Mouse (Mus musculus) CH12F3 (cell line): ENCODE measurements around the gene Cd83.

Source experiments
- in situ Hi-C: fragments of 300-500 bp; cut with MboI; formaldehyde crosslinking; loops from 2 replicates; pipeline ENCODE4 v1.14.3; 2020; ENCODE audit warnings: low sequenced_read_pairs

Gene Cd83

DNA sequence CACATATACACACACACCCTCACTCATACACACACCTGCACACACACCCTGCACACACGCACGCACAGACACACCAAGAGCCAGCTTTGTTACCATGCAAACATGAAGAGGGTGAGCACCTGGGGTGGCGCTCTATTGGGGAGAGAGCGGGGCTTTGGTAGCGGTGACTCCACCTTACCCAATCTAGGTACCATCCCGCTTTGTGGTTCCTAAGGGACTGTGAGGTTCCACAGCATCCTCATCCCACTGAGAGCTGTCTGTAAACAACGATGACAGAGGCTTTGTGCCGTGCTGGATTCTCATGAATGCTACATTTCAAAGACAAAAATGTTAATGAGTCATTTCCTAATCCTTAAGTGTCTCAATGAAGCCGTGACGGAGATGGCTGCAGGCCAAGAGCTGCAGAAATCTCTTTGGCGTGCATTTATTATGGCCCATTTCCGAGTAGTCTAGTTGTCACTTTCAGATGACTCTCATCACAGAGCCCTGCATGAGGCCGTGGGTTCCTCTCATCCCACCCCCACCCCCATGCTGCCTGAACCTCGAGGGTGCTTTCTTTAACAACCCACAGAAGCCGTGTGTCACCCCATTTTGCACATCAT lies 10.5 kb upstream of the Cd83 start:
- in situ Hi-C loops: no loop called here

DNA sequence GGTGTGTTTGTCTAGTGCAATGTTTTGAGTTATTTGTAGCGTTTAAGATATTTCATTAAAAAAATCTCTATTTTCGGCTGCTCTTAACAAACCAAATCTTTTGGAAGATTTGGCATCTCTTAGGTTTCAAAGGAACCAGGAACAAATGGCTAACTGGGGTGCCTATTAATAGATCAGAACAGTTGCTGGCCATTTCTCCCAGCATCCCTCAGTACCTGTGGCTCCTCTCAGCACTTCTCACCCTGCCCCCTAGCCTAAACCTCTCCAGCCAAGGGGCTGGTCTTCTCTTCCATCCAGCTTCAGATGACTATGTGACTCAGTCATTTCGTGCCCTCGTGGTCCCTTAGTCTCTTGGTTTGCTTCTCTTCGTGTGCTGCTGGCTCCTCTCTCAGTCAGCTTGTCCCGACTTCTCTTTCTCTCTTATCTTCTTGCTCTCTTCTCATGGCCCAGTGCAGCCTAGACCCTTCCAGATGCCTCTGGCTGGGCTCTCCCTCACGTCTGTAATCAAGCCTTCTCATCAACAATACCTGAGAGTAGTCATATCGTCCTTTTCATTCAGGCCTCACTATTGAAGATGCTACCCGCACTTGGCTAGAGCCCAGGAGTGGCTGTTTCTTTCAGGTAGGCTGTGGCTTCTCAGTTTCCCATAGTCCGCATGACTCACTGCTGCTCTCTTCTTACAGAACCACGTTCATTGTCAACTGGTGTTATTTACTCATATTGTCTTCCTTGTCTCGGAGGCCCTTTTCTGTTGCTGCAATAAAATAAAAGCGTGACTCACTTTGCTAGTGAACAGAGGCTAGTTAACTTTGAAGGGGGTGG lies 9.8 kb upstream of the Cd83 start:
- in situ Hi-C loops: no loop called here

DNA sequence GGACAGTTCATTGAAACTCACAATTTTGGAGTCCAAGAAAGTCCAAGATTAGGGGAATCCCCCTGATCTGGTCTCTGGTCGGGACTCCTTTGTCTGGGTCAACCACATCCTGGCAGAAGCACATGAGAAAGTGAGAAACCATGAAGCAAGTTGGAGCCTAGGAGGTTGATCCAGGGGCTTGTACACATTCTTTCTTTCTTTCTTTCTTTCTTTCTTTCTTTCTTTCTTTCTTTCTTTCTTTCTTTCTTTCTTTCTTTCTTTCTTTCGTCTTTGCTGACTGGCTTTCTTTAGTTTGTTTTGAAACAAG lies 9.2 kb upstream of the Cd83 start:
- in situ Hi-C loops: no loop called here

DNA sequence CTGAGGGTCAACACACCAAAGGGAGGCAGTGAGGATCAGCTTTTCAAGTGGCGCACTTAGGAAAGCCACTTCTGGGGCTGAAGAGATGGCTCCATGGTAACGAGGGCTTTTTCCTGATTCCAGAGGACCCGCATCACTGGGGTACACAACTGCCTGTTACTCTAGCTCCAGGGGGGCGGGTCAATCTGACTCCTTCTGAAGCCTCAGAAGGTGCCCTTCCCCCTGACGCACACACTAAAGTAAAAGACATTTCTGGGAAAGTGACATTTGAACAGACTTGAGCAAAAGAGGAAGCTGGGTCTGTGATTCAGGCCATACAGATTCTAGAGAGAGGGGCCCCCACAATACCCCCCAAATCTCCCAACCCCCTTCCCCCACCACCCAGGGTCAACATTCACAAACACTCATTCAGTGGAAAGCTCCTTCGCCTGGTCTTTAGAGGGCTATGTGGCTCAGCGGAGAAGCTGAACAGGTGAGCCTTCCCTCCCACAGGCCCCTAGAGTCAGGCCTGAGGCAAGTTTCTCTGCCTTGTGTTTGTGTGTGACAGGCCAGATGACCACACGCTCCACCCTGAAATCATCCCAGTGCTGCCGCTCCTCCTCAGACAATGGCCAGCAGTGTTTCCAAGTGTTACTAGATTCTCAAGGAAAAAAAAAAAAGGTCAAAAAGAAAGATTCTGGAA lies 7.1 kb upstream of the Cd83 start:
- in situ Hi-C loops: no loop called here

DNA sequence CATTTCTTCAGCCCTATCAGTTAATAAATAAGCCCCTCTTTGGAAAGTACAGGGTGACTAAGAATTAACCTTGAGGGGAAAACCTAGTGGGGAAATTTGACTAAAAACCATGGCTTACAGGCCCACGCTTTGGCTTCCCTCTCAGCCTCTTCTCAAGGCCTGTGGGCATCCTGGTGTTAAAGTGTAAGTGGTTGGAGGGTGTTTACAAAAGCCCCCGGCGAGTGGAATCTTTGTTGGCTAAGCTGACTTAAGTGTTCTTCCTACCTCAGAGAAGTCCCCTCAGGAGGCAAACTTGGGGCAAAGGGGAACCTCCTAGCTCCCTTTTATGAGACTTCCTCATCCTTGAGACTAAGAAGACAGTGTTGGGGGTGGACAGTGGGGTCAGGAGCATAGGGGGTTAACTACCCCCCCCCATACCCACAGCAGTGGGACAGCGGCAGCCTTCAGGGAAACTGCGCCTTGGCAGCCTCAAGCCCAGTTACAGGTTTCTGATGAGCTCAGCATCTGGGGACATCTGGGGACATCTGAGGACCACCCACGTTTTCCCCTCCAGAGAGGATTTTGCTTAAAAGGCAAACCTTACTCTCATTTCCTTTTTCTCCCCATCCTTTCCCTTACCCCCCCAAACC lies 6.4 kb upstream of the Cd83 start:
- in situ Hi-C loops: no loop called here

DNA sequence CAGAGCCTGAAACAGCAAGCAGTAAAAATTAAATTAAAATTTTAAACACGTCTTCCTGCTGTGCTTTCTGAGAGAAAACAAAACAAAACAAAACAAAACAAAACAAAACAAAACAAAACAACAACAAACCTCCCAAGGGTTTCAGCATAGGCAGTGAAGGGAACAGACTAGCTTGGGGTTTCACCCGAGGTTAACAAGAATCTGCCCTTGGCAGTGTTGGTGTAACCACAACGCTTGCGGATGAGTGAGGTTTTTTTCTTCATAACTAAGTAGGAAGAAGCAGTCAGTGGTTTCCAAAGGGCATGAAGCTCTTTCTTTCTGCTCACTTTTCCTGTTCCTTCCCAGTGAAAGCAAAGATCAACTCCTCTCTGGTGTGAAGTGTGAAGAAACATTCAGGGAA lies 5.6 kb upstream of the Cd83 start:
- in situ Hi-C loops: no loop called here

DNA sequence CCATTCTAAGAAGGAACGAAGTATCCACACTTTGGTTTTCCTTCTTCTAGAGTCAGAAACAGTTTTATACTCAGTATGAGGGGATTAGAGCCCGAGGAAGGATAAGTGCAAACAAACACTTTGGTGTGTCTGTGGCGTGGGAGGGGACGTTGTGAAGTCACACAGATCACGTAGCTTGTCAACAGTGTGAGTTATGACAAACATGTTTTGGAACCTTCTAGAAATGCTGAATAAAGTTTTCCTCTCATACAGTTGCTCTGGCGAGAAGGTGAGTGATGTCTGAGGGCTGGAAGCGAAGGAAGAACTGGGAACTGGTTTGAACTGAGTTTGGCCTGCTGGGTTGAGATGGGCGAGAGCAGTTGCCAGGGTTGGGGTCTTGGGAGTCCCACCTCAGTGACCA lies 4.5 kb upstream of the Cd83 start:
- in situ Hi-C loops: no loop called here

DNA sequence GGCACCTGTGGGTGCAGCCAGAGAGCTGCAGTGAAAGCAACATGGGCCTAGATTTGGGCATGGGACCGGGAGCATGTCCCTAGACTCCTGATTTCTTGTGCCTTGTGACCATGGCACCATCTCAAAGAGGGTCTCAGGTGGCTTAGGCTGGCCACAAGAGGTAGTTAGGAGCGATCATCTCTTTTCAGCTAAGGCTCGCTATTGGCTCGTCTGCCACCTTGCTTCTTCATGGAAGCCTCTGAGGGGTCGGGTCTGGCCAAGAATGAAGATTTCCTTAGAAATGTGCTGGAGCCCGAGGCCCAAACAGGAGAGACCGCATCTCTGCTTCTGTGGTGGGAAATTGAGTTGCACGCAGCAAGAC lies 1.1 kb downstream of the Cd83 start:
- in situ Hi-C loops: no loop called here

DNA sequence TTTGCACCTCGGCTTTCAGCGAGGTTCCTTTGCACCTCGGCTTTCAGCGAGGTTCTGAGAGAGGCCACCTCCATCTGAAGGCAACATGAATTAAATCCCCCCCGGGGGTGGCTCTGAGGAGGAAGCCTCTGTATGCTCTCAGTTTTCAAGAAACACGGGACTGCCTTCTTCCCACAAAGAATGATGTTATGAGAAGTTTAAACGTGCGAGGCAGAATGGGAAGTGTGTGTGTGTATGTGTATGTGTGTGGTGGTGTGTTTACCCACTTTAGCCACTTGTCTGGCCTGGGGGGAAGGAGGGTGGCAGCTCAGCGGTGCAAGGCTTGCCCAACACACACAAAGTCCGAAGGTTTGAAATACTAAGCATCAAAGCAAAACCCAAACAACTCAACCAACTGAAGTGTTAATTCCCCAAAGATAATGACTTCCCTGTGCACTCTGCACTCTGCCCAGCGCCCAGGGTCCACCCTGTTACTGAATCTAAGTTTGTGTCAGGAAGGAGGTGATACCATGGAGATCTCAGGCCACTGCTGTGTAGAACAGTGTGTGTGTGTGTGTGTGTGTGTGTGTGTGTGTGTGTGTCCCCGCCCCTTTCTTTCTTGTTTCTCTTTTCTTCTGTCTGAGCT lies 1.7 kb downstream of the Cd83 start:
- in situ Hi-C loops: no loop called here

DNA sequence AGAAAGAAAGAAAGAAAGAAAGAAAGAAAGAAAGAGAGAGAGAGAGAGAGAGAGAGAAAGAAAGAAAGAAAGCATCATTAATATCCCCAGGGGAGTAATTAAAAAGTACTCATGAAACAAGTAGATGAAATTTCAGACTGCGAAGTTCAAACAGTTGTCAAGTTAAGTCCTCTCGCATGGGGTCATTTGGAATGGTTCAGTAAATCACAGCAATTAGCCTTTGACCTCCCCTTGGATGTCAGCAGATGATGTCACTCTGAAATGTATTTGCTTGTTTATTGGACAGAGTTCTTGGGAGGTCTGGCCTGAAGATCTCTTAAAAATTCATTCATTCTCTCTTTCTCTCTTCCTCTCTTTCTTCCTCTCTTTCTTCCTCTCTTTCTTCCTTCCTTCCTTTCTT lies 2.7 kb downstream of the Cd83 start:
- in situ Hi-C loops: no loop called here

DNA sequence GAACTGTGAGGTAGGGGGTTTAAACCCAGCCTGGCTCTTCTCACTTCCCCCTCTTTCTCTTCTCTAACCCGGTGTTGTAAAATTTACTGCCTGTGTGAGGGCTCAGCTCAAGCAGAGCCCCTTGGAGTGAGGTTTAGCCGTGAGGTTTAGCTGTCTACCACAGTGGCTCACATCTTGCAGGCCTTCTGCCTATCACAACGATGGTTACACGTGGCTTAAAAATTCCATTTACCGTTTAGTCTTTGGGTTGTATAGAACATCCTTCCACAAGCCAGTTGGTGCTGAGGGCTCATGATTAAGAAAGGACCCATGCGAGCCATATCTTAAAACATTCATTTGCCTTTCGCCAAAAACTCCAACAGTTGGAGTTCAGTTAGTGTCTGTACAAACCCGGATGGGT lies 3.5 kb downstream of the Cd83 start:
- in situ Hi-C loops: no loop called here

DNA sequence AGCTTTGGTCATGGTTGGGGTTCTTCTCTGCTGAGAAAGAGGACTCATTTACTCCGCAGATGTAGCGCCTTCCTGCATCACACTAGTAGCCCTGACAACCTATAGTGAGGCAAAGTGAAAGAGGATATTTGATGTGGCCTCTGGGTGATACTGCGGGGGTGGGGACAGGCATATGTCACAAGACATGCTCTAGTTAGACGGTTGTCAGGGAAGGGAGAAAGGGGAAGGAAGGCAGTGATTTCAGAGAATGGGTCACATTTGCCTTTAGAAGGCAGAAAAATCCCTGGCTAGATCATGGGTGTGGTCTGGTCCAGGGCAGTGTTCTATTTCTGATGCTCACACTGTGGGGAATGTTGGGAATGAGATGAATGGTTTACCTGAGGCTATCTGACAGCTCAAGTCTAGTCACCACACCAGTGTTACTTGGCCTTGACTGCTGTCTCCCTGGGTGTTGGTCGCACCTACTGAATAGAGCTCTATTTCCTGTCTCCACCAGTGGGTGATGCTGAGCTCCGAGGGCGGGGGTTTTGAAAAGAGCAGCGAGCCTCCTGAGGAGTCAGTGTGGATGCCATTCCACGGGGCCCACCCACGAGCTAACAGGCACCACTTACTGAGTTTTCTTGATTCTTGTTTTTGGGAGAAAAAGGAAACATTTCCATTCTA lies 4.5 kb downstream of the Cd83 start:
- in situ Hi-C loops: no loop called here

DNA sequence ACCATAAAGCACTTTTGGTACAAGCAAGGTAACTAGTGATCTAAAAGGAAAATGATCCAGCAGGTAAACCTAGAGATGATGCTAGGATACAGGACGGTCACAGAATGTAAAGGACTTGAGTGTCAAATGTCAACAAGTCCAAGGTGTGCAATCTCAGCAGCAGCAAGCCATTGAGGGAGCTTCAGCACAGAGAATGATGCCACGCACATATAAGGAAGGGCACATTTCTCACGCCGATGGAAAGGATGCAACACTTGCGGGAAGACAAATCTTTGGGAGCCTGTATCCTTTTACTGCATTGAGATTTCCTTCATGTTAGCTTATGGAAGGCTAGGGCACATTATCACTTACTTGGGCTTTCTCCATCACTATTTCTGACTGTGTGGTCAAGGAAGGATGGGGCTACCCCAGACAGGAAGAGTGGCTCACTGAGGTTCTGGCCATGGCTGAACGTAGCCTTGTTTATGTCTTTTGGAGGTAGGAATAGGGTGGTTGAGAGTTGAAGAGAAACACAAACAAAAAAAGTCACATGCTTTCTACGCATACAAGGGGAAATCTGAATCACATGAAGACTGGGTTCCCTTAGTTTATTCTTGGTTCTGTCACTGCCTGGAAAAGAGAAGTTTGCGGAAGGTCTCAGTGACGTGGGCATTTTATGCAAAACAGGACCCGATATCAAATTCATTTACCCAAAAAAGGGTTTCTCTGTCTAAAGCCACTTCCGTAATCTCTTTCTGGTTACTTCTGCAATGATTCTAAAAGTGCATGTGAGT lies 5.8 kb downstream of the Cd83 start:
- in situ Hi-C loops: no loop called here

DNA sequence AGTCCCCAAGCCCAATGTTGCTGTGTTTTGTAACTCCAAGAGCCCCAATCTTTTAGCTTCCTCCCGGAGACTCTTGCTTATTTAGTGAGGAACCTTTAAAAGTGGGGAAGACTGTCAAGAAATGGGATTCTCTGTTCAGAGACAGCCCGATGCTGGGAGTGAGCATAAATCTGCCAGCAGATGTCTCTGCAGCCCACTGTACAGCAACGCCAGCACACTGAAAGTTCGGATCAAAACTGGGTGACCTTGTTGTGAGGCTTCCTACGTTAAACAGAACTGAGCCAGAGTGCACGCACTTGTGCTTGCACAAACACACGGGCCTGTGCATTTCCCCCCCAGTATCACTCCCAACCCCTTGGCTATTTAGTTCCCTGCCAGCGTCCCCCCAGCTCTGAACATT lies 10.8 kb downstream of the Cd83 start:
- in situ Hi-C loops: no loop called here

DNA sequence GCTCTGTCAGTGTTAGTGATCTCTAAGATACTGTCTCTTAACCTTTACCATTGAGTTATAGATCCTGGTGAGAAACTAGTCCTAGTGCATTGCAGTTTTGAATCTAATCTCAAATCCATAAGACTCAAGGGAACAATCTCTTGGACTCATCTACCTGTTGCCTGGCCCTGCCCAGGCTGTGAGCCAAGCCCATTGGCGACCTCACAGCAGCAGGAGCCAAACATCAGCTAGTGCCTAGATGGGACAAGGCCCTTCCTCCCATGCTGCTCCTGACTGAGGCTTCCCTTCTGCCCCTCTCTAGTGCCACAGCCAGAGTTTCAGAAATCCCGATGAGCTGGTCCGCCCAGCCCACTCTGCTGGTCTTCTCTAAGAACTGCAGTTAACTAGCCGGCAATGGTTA lies 14.1 kb downstream of the Cd83 start:
- in situ Hi-C loops: no loop called here

DNA sequence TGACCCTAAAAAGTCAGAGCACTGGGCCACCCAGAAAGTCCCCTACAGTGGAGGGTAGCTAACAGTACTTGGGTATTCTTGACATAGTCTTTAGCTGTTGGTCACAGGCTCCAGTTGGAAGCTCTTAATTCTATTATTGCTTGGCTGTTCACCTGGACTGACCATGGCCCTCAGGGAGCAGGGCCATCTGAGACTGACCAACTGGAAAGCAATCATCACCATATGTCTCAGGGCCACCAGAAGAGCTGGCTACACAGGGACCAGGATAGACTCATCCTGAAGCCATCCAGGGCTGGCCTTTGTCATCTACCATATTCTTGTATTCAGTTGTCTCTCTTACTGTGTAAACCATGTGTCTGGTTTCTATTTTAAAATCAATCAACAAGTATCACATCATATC lies 15.6 kb downstream of the Cd83 start:
- in situ Hi-C loops: no loop called here

DNA sequence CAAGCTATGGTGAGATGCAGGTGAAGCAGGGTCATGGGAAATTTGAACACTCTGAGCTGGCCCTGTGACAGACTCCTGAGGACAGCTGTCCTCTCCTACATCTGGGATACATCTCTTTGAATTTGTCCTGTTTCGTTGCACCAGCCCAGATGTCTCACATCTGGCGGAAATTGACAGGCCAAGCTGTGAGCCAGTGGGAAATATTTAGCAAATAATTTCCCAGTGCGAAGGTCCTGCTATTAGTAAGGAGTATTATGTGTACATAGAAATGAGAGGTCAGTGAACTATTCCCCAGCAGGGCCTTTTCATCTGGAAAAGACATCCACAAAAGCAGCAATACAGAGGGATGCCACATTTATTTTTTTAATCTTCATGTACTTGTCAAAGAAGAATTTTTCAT lies 17.4 kb downstream of the Cd83 start:
- in situ Hi-C loops: no loop called here

DNA sequence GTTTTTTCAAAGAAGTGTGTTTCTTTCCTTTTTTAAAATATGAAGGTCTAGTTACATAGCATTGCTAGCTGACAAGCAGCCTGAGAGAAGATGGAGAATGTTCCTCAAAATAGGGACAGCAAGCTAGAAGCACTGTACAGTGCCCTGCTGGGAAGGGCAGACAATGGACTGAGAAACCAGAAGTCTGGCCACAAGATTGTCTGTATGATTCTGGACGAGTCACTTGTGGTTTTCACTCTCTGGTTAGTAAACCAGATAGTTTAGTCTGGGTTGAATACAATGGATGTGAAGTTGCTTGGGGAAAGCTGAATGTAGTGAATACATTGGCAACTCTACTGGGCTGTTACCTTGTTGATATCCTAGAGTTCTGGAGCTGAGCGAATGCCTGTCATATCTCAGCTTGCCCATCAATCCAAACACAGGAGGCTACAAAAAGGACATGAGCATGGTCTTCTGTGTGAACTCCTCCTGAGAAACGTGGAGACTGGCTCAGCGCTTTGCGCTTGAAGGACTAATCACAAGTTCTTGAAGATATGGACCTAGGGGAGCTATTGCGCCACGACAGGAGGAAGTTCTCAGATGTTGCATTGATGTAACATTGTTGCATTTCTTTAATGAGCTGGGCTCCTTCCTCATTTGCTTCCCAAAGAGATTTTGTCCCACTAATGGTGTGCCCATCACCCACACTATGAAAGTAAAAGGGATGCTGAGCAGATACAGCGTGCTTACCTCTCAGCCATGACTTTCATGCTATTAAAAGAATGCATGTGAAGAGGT lies 18.0 kb downstream of the Cd83 start:
- in situ Hi-C loops: no loop called here

DNA sequence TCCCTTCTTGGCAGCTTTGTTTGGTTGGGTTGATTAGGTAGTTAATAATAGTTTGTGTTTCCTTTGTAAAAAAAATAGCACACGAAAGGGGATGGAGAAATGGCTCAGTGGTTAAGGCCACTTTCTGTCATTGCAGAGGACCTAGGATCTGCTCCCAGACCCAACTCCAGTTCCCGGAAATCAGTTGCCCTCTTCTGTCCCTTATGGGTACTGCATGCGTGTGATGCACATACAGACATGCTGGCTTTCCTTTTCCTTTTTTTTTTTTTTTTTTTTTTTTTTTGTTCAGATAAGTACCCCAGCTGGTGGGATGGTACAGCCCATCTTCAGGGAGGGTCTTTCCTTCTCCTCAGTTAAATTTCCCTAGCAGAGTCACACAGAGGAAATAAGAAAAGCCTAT lies 20.1 kb downstream of the Cd83 start:
- in situ Hi-C loops: no loop called here
